Mouse (Mus musculus): ENCODE results near the gene Ints2.

GRCm38 (mm10) chr11:86231781-86232350, 25.5 kb downstream of the Ints2 start:
- no peak for TF ChIP-seq CTCF (IDR thresholded peaks at IDR 0.05; ENCODE audit: low read depth)
- no peak for TF ChIP-seq EP300 (IDR thresholded peaks at IDR 0.05; ENCODE audit: low read depth)
